Mouse (Mus musculus): ENCODE data around the gene Cacna1c. TPM values are rescaled to one million over a fixed set of nuclear protein-coding genes. Genes with fewer than 3 reads are reported as not detected.
"Not testable (repeated sequence)": the region's sequence is repeated elsewhere in the genome, so short reads cannot be mapped to it uniquely, and the experiment has no call there.

Gene Cacna1c
- total RNA-seq, 2 experiments from 2014 or later: 0.23 to 0.84 TPM

DNA sequence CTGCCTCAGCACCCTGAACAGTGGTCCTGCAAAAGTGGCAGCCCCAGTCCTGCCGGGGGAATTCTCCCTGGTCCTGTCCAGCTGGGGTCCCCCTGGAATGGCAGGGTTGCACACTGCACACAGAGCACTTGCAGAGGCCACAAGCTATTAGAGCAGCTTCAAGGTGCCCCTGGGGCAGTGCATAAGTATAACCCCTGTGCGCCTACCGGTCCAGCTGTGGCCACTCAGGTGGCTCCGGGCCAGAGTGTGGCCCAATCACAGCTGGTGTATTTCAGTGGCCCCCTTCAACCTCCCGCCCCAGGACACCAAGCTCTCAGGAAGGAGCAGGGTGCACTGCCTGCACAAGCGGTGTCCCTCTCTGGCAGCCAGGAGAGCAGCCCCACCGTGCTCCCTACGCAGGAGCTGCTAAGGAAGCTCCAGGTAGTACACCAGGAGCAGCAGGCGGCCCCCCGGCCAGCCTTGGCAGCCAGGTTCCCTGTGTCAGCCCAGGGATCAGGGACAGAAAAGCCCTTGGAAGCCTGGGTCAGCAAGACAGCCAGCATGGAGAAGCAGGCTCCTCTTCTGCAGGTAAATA is 18.9 kb upstream of the Cacna1c start:
- no peak for ATAC-seq (replicated peaks; ENCODE audit: low FRiP score, poor library complexity, severe bottlenecking)

DNA sequence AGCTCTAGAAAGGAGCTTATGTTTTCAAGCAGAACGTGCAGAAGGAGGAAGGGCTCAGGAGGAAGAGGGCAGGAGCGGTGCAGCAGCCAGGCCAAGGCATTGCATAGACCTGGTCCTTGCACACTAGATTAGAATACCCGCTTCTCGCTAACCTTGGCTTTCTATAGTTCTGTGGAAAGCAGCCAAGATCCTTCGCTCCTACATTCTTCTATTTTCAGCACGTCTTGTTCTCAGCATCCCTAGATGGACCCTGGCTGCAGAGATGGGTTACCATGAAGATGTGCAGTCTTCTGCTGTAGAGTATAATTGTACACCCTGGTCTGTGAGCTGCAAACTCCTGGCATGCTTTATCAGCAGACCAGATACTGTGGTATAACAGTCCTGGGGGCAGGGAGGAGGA is 18.0 kb upstream of the Cacna1c start:
- ATAC-seq (replicated peaks; ENCODE audit: low FRiP score, poor library complexity, severe bottlenecking): no peak

DNA sequence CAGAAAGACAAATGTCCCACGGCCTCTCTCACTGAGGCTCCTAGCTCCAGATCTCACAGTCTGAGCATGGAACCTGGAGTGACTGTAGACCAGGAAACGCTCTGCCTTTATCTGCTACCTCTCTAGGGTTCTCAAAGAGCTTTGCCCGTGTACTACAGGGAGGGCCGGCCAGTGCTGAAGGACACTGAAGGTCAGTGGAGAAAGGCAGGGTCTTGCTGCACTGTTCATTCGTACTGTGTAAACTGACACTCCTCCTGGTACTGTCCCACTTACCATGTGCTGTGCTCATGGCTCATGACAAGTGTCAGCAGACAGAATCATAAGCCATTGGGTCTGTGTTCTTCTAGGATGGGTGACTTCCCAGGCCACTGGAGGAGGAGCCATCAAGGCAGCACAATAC is 17.2 kb upstream of the Cacna1c start:
- ATAC-seq (replicated peaks; ENCODE audit: low FRiP score, poor library complexity, severe bottlenecking): peak; percentile 19; the same call in 1 of the 2 replicates

DNA sequence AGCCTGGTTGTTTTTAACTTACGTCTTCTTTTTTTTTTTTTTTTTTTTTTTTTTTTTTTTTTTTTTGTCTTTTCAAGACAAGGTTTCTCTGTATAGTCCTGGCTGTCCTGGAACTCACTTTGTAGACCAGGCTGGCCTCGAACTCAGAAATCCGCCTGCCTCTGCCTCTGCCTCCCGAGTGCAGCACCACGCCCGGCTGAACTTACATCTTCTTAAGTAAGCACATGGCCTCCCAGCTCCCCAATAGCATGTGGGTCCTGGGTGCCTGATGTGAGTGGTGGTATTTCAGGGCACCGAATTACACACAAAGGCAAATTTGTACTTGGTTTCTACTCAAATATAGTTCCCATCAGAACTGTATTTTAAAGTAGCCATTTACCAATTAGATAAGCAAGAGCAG is 9.8 kb upstream of the Cacna1c start:
- not testable (repeated sequence) for ATAC-seq (replicated peaks; ENCODE audit: low FRiP score, poor library complexity, severe bottlenecking)

DNA sequence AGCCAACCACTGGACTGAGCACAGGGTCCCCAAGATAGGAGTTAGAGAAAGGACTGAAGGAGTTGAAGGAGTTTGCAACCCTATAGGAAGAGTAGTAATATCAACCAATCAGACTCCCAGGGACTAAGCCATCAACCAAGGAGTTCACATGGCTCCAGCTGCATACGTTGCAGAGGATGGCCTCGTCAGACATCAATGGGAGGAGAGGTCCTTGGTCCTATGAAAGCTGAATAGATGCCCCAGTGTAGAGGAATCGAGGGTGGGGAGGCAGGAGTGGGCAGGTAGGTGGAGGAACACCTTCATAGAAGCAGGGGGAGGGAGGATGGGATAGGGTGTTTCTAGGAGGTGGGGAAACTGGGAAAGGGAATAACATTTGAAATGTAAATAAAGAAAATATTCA is 8.7 kb upstream of the Cacna1c start:
- ATAC-seq (replicated peaks; ENCODE audit: low FRiP score, poor library complexity, severe bottlenecking): no peak

DNA sequence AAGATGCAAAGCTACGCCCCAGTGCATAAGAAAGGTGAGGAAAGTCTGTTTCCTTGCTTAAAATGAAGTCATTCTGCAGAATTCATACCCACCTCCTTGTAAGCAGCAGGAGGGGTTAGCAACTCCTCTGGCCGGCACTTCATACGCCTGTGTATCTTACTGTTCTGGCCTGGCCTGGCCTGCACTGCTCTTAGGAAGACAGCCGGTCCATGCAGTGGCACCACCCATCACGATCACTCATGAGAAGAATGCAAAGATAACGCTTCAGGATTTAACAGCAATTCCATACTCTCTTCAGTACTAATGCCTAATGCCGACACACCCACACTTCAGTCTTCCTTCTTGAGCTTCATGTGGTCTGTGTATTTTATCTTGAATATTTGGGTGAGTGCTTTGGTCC is 8.1 kb upstream of the Cacna1c start:
- no peak for ATAC-seq (replicated peaks; ENCODE audit: low FRiP score, poor library complexity, severe bottlenecking)

DNA sequence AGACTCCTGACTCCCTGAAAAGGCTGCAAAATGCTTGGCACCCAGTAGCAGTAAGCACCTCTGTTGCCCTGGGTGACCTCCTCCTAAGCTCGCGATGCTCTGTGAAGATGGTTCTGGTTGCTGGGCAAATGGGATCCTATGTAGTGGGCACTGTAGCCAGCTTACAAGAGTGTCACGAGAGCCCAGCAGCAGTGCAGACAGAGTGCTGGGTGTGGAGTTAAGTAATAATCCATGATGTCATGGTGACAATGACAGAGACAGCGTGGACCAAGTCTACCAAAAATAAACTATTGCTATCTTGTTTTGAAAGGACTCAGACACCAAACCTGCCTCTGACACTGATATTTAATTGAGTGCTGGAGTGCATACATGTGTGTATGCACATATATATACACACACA is 5.4 kb upstream of the Cacna1c start:
- no peak for ATAC-seq (replicated peaks; ENCODE audit: low FRiP score, poor library complexity, severe bottlenecking)

DNA sequence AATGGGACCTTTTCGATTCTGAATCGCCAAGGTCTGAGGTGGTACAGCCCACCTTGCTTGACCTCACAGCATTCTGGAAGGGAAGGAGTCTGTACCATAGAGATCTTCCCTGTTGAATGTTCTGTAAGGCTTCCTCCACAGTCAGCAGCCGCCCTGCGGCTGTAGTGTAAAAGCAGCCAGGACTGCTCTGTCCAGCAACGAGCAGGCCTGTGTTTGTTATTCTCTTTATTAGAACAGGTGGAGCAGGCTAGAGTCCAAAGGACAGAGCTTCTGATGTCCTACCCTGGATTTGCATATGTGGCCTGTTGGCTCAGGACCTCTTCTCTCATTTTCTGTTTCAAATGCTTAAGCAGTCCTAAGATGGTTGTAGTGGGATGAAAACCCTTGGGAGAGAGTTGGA is 4.1 kb upstream of the Cacna1c start:
- no peak for ATAC-seq (replicated peaks; ENCODE audit: low FRiP score, poor library complexity, severe bottlenecking)

DNA sequence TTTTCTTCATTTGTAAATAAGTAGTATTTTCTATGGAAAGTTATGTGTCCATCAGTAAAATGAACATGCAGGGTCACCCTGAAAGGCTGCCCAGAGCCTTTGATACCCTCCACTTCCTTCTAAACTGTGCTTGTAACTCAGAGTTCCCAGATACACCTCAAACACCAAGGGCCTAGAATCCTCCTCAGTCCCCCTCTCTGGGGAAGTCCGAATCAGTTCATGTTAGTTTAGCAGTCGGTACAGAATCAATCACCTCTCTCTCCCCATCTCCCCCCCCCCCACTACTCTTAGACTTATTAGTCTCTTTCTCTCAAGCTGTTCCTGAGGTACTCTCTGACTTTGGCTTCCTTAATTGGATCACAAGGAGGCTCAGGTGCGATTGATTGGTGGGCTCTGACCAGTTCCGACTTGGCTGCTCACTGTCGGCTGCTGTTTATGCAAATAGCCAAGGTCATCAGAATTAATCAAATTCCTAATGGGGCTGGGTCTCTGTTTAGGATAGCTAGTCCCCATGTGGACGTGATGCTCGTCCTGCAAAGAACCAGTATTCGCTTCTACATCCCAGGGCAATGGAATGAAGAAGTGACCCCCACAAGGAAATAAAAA is 3.2 kb upstream of the Cacna1c start:
- no peak for ATAC-seq (replicated peaks; ENCODE audit: low FRiP score, poor library complexity, severe bottlenecking)

DNA sequence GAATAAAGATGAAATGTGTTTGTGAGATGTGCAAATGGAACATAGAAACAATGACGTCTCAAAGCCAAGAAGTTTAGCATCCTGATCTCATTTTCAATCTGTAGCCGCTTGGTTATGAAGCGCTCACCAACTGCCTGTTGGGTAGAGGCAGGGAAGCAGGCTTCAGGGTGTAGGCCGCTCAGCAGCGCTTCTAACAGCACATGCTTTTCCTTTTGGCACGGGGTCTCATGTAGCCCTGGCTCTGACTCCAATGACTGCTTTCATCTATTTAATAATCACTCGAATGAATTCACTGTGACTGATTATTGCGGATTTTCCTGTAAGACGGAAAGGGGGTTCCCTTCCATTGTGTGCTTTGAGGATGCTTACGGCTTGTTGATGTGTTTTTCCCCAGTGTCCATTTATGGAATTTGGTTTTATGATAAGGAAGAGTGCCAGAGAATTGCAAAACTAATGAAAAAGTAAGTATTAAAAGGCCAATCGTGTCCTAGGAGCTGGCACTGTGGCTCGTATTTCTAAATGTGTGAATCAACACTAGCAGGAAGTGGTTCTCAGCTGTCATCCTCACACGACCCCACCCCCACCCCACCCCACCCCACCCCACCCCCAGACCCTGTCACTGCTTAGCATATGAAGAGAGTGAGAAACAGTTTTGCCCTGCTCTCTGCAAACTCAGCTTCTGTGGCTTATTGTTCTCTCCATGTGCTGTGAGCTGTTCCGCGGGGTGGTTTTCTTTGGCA is 2.5 kb upstream of the Cacna1c start:
- ATAC-seq (replicated peaks; ENCODE audit: low FRiP score, poor library complexity, severe bottlenecking): no peak

DNA sequence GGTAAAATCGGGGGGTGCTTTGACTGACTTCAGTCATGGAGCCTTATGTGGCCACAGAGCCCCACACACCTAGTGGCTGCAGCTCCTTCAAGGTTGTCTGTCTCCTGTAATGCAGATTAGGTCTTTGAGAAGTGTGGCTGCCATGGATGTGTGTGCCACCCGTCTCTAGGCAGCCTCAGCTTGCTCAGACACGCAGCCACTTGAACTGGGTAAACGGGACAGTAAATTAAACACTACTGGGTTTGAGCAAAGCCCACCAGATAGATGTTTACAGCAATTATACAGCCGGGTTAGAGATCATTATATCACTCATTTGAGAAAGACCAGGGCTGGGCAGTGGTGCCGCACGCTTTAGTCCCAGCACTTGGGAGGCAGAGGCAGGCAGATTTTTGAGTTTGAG is 1.6 kb downstream of the Cacna1c start:
- ATAC-seq (replicated peaks; ENCODE audit: low FRiP score, poor library complexity, severe bottlenecking): no peak

DNA sequence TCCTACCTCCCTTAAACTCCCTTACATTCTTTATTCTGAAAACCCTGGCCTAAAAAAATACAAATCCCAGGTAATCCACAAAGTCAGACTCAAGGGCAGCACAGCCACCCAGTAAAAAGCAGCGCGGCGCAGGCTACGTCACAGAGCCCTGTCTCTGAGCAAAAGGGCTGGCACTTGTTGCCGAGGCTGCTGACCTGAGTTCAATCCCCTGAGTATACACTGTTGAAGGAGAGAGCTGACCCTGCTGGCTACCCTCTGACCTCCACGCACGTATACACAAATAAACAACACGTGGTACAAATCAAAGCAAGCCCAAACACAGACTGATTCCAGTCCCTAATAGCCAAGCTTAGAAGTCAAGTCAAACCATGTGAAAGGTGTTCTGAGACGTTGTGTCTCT is 2.1 kb downstream of the Cacna1c start:
- no peak for ATAC-seq (replicated peaks; ENCODE audit: low FRiP score, poor library complexity, severe bottlenecking)

DNA sequence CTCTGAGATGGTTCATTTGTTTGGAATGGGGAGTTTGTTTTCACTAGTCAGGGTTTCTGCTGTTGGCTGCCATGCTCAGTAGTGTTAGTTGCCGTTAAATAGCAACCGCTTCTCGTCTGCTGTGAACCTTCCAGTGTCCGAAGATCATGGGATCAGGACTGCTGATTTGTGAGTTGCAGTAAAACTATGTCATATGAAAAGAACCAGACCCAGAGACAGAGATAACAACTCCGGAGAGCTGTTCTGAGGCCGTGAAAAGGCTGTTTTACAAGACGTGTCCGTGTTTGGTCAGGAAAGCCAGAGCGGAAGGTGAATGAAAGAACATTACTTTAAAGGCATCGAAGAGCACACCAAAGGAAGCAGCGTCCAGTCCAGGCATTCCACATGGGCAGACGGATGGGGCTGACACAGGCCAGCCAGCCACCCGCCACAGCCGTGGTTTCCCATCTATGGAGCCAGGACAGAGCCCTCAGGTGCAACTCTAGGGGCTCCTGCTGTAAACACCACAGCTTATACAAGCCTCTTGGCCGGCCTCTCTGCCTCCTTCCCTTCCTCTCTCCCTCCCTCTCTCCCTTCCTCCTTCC is 2.6 kb downstream of the Cacna1c start:
- no peak for ATAC-seq (replicated peaks; ENCODE audit: low FRiP score, poor library complexity, severe bottlenecking)

DNA sequence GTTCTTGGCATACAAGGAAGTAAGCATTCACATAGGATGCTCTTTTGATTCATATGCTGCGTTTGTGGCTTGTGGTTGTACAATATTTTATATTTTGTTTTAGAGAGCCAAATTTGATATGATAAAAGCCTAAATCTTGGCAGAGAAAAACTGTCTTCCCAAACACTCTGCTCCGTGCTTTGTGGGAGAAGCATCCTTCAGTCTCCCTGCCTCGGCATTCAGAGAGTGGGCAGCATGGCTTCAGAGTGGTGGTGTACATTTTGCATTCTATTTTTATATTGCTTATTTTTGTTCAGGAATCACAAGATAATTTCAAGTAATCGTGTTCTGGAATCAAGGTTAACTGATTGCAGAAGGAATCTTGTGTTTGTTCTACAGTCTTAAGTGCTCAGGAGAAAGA is 4.7 kb downstream of the Cacna1c start:
- no peak for ATAC-seq (replicated peaks; ENCODE audit: low FRiP score, poor library complexity, severe bottlenecking)

DNA sequence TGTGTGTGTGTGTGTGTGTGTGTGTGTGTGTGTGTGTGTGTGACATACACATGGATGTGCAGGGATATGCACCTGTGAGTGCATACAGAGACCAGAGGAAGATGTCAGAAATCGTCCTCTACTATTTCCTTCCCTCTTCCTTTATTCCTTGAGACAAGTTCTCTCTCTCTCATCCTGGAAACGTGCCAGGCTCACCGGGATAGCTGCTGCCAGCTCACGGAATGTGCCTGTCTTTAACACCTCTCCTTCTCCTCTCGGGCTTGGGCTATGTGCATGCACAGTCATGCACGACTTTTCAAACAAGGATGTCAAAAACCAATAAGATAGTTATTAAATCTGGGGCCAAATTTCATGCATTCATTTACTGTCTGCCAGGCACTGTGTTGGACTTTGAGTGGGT is 8.6 kb downstream of the Cacna1c start:
- no peak for ATAC-seq (replicated peaks; ENCODE audit: low FRiP score, poor library complexity, severe bottlenecking)

DNA sequence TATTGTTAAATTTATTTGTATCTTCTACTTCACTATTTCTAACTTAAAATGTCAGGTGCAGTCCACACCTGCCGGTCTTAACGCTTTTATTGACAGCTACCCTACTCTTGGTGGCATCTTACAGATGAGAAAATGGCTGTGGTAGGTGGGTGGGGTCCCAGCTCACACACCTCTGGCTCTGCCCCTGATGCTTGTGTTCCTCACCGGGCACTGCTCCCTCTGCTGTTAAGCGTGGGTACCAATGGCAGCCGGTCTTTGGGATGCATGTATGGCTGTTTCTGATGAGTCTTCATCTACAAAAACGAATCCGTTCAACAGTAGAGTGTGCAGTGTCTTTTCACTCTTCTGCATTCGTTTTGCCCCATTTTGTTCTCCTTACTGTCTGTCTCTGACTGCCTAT is 9.6 kb downstream of the Cacna1c start:
- no peak for ATAC-seq (replicated peaks; ENCODE audit: low FRiP score, poor library complexity, severe bottlenecking)

DNA sequence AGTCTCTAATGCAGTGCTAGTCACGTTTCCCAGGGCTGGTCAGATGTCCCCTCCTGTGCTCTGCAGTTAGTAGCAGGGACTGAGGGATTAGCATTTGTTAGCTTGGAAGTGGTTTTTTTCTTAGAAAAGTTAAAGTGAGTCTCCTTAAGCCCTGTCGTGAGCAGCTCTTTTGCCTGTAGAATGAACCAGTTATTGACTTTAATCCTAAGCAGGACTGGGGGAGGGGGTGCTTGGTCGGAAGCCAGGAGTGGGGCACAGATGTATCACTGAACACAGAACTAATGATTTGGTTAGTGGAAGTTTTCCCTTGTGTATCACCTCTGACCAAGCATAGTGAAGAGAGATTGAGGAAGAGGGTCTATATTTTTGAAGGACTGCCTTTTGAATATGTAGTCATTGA is 12.4 kb downstream of the Cacna1c start:
- no peak for ATAC-seq (replicated peaks; ENCODE audit: low FRiP score, poor library complexity, severe bottlenecking)

DNA sequence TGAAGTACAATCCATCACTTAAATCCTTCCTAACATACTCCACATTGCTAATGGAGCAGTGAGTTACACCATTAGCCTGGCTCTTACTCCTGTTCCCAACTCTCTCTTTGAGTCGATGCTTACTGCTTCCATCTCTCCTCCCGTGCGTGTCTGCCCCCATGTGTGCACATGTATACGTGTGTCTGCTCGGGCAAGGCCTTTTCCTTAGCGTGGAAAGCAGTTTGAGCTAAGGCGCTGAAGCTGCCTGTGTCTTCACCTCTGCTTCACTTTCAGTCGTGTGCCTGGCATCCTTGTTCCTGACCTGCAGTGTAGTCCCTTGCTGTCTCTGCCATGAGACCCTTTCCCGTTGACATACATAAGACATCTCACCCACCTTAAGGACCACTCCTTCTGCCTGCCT is 14.0 kb downstream of the Cacna1c start:
- no peak for ATAC-seq (replicated peaks; ENCODE audit: low FRiP score, poor library complexity, severe bottlenecking)

DNA sequence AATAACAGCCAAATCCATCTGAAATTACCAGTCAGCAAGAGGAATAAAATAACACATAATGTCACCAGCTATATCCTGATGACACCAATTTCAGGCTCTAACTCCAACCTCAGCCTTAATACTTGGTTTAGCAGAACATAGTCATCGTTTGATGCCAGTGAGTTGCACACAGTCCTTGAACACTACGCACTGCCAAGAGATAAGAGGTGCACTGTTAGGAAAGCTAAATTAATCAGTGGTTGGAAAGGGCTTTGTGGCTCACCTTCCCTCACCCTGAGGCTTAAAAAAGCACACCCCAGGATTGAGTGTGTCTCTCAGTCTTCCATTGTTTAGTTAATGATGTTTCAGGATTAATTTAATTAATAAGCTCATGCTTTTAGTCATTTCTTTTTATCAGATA is 16.0 kb downstream of the Cacna1c start:
- ATAC-seq (replicated peaks; ENCODE audit: low FRiP score, poor library complexity, severe bottlenecking): no peak

DNA sequence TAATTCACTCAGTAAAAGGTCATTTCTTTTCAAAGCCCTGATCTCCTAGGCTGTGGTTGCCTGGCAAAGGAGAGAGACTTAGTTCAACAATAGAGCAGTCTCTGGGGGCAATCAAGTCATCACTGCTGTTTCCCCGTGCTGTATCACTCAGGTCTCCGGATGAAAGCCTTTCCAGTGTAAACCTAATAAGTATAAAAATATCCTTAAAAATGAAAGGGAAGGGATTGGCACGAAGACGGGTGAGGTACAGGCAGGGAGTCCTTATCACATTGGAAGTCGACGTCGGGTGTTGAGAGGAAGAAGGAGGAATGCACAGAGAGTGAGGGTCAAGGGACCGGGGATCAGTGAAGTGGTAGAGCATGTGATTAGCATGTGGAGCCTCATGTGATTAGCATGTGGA is 19.1 kb downstream of the Cacna1c start:
- ATAC-seq (replicated peaks; ENCODE audit: low FRiP score, poor library complexity, severe bottlenecking): no peak

DNA sequence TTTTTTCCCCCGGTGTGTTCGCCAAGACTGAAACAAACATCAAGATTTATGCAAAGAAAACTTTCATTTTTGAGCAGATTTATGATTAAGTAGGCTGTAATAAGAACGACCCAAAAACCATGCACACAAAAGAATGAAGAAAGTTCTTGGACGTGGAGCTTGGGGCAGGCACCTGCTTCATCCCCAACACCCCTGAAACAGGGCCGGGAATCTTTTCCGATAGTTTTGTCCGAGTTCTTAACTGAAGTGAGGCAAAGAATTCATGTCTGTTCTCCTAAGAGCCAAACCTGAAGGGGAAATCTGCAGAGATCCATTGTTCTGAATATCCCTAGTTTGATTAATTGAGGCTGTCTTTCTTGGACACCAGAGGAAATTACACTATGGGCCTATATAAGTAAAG is 20.1 kb downstream of the Cacna1c start:
- no peak for ATAC-seq (replicated peaks; ENCODE audit: low FRiP score, poor library complexity, severe bottlenecking)
